Mouse (Mus musculus) spleen, adult 2 months (tissue): ENCODE data around the gene Tmem236. TPM values are rescaled to one million over a fixed set of nuclear protein-coding genes. Genes with fewer than 3 reads are reported as not detected.

ENCODE experiments used
- DNase-seq, 2 experiments: peaks; one replicate each; pipeline versions ENCODE4 v3.0.0 to v3.0.0-alpha.2; 2012 to 2021; ENCODE audit warnings: low spot score in 2 of 2, low read depth in 1 of 2
- H3K27ac ChIP-seq: fragments of 200-500 bp; 2 replicates; pipeline ENCODE4 v1.5.1; 2012; ENCODE audit warnings: low read length, inconsistent platforms; ENCODE audit not compliant: insufficient read depth
- H3K27me3 ChIP-seq: fragments of 200-500 bp; 2 replicates; pipeline ENCODE4 v1.6.1; 2012; ENCODE audit warnings: mild to moderate bottlenecking, moderate library complexity, low read length, inconsistent platforms; ENCODE audit not compliant: control insufficient read depth, insufficient read depth
- H3K36me3 ChIP-seq: fragments of 200-500 bp; 2 replicates; pipeline ENCODE4 v1.6.1; 2012; ENCODE audit warnings: mild to moderate bottlenecking, low read length, inconsistent platforms; ENCODE audit not compliant: control insufficient read depth, insufficient read depth
- H3K4me1 ChIP-seq: fragments of 200-500 bp; 2 replicates; pipeline ENCODE4 v1.6.1; 2011; ENCODE audit warnings: inconsistent platforms; ENCODE audit not compliant: control insufficient read depth, insufficient read depth, insufficient read length
- H3K4me3 ChIP-seq: fragments of 200-500 bp; 2 replicates; pipeline ENCODE4 v1.5.1; 2011; ENCODE audit warnings: mild to moderate bottlenecking, inconsistent platforms; ENCODE audit not compliant: insufficient read depth, insufficient read length; ENCODE audit errors: extremely low read depth
- CTCF ChIP-seq: fragments of 200-500 bp; IDR thresholded peaks from 2 replicates; pipeline ENCODE4 v1.5.1; 2011; ENCODE audit warnings: mild to moderate bottlenecking, inconsistent platforms; ENCODE audit not compliant: insufficient read depth, insufficient read length, insufficient replicate concordance; ENCODE audit errors: extremely low read depth
- POLR2A ChIP-seq: fragments of 200-500 bp; IDR thresholded peaks from 2 replicates; pipeline ENCODE4 v1.6.1; 2011; ENCODE audit warnings: low read depth, low read length, inconsistent platforms
- WGBS: fragments of 180-500 bp; shearing (Covaris S2); methylation state at CpG from one replicate; pipeline ENCODE4 v1.1.7; 2018; 5-methylcytosine and 5-hydroxymethylcytosine counted together
- polyA plus RNA-seq: library from polyadenylated mRNA; depleted of rRNA; stranded (reverse); fragments of >200 nt; gene quantifications from 2 replicates; pipeline ENCODE4 v1.2.3, GENCODE M21; 2012; rRNA removed

Gene Tmem236
- polyA plus RNA-seq, 1 experiment = not detected

GRCm38 (mm10) chr2:14244157-14244556, 69.8 kb downstream of the Tmem236 start:
- Histone ChIP-seq H3K27ac (peak overlapping the region; percentile 83), H3K4me3 (peak overlapping the region; percentile 56), H3K4me1 (peaks cover 14% of the 10 kb centered on the region; the same call in 1 of the 2 replicates), H3K36me3 (no peaks in the 10 kb centered on the region), H3K27me3 (no peaks in the 10 kb centered on the region)
- 42% methylated on average over 5 of the region's 5 CpGs for WGBS
- DNase-seq = no peak
- no peak for TF ChIP-seq POLR2A

GRCm38 (mm10) chr2:14244668-14245067, 70.3 kb downstream of the Tmem236 start:
- H3K36me3 ChIP-seq = no peaks in the 10 kb centered on the region
- peaks cover 17% of the 10 kb centered on the region for H3K4me1 ChIP-seq
- TF ChIP-seq POLR2A (no peak), CTCF (no peak)
- 18% methylated on average over 2 of the region's 2 CpGs for WGBS
- peak overlapping the region; percentile 31 for H3K27ac ChIP-seq
- DNase-seq = no peak
- H3K27me3 ChIP-seq = no peaks in the 10 kb centered on the region
- peak overlapping the region; percentile 27; the same call in 1 of the 2 replicates for H3K4me3 ChIP-seq

GRCm38 (mm10) chr2:14249839-14250564, 75.7 kb downstream of the Tmem236 start:
- H3K36me3 ChIP-seq = no peaks in the 10 kb centered on the region
- H3K27ac ChIP-seq = peak overlapping the region; percentile 24
- peaks cover 12% of the 10 kb centered on the region for H3K4me1 ChIP-seq
- H3K27me3 ChIP-seq = no peaks in the 10 kb centered on the region
- peak; percentile 41 to 53 for DNase-seq
- H3K4me3 ChIP-seq = no peak overlapping the region
- TF ChIP-seq POLR2A (no peak), CTCF (no peak)
- WGBS = 61% methylated on average over 3 of the region's 3 CpGs

GRCm38 (mm10) chr2:14251938-14252337, 77.6 kb downstream of the Tmem236 start:
- 63% methylated on average over 3 of the region's 3 CpGs for WGBS
- Histone ChIP-seq H3K27ac (no peak overlapping the region), H3K36me3 (no peaks in the 10 kb centered on the region), H3K4me1 (peaks cover 5% of the 10 kb centered on the region), H3K27me3 (no peaks in the 10 kb centered on the region), H3K4me3 (no peak overlapping the region)
- no peak for DNase-seq
- no peak for TF ChIP-seq CTCF

GRCm38 (mm10) chr2:14258345-14258850, 84.1 kb downstream of the Tmem236 start:
- H3K4me1 ChIP-seq = no peaks in the 10 kb centered on the region
- H3K27me3 ChIP-seq = no peaks in the 10 kb centered on the region
- TF ChIP-seq POLR2A (no peak), CTCF (no peak)
- H3K36me3 ChIP-seq = no peaks in the 10 kb centered on the region
- H3K4me3 ChIP-seq = no peak overlapping the region
- H3K27ac ChIP-seq = no peak overlapping the region
- DNase-seq = no peak

- Histone ChIP-seq H3K27me3 (no peaks in the 10 kb centered on the region), H3K27ac (no peak overlapping the region), H3K36me3 (no peaks in the 10 kb centered on the region), H3K4me1 (no peaks in the 10 kb centered on the region), H3K4me3 (no peak overlapping the region)
- no peak for TF ChIP-seq POLR2A
- TF ChIP-seq CTCF = no peak
- DNase-seq = no peak
- 77% methylated on average over 1 of the region's 1 CpGs for WGBS
Observed at GRCm38 (mm10) chr2:14262090-14262489, 87.8 kb downstream of the Tmem236 start.

GRCm38 (mm10) chr2:14269160-14269559, 94.8 kb downstream of the Tmem236 start:
- Histone ChIP-seq H3K27ac (no peak overlapping the region), H3K36me3 (no peaks in the 10 kb centered on the region), H3K4me3 (no peak overlapping the region), H3K27me3 (no peaks in the 10 kb centered on the region), H3K4me1 (no peaks in the 10 kb centered on the region; the same call in 1 of the 2 replicates)
- WGBS = 15% methylated on average over 1 of the region's 1 CpGs
- no peak for DNase-seq
- TF ChIP-seq CTCF (no peak), POLR2A (no peak)

Other genes starting within 250 kb of the Tmem236 start
- 4.7 and 13.6 TPM in 2 replicates for gene Hacd1, start 118.4 kb upstream of the Tmem236 start, polyA plus RNA-seq
- gene Stam, start 100.4 kb upstream of the Tmem236 start, polyA plus RNA-seq = 6.5 and 7.2 TPM in 2 replicates
- 3.5 and 5.8 TPM in 2 replicates for gene Mrc1, start 54.9 kb downstream of the Tmem236 start, polyA plus RNA-seq
- gene Slc39a12, start 213.8 kb downstream of the Tmem236 start, polyA plus RNA-seq = 0.02 TPM in 1 of 2 replicates, not detected in the other